Mouse (Mus musculus) ES-E14 (cell line): ENCODE results near the gene Spn.

ENCODE experiments used
- CHD2 ChIP-seq: IDR thresholded peaks from 2 replicates; pipeline ENCODE4 v1.6.1; 2014; ENCODE audit warnings: mild to moderate bottlenecking, low read depth, low read length, inconsistent platforms
- HCFC1 ChIP-seq: IDR thresholded peaks from 2 replicates; pipeline ENCODE4 v1.6.1; 2012; ENCODE audit warnings: low read length, inconsistent platforms, borderline replicate concordance; ENCODE audit not compliant: insufficient read depth
- MAFK ChIP-seq: IDR thresholded peaks from 2 replicates; pipeline ENCODE4 v1.6.1; 2014; ENCODE audit warnings: mild to moderate bottlenecking, low read depth, low read length, inconsistent platforms; ENCODE audit not compliant: insufficient read depth
- ZC3H11A ChIP-seq: IDR thresholded peaks from 2 replicates; pipeline ENCODE4 v1.6.1; 2012; ENCODE audit warnings: low read depth, mild to moderate bottlenecking, inconsistent platforms, low read length, borderline replicate concordance
- ZNF384 ChIP-seq: IDR thresholded peaks from 2 replicates; pipeline ENCODE4 v1.6.1; 2012; ENCODE audit warnings: low read depth, low read length, inconsistent platforms

DNA sequence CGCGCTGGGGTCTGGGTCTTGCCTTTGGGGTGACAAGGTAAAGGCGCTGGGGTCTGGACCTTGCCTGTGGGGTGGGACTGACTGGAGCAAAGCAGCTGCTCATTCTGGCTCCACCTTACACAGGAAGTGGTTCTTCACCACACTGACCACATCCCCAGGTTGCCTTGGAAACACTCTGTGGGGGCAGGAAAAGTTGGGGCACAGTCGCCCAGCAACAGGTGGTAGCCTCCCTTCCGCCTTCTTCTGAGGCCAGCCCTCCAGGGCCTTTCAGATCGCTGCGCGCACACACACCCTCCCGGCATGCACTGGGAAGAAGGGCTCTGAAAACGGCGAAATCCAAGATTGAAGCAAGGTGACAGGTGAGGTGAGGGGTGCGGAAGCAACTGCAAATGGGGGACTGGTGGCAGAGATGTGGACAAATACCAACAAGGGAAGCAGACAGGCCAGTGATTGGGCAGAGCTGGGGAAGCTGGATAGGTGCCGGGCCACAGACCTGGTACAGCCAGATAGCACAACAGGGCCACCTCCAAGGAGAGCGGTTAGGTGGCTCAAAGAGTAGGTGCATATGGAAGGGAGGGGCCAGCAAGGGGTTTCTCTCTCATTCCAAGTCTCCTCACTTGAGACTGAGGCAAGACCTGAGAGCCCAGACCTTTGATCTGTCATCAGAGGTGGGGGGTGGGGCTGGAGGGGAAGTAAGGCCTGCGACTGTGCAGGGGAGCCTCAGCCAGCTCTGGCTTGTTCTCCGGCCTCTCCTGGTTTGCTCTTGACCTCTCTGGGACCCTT, 46.3 kb downstream of the Spn start, which contains the start of gene AI467606:
- TF ChIP-seq CHD2, result no peak
- TF ChIP-seq HCFC1, result peak; percentile 49; the same call in 1 of the 2 replicates
- no peak for TF ChIP-seq ZC3H11A
- TF ChIP-seq MAFK, result no peak
- no peak for TF ChIP-seq ZNF384
